Mouse (Mus musculus) heart, embryonic 11.5 days (tissue): ENCODE data around the gene Atxn10. TPM values are rescaled to one million over a fixed set of nuclear protein-coding genes. Genes with fewer than 3 reads are reported as not detected.

Experiments used
- ATAC-seq: fragments of 200-750 bp; cut with Nextera tagmentation; replicated peaks from 2 replicates; pipeline ENCODE4 v1.8.0; 2017; ENCODE audit warnings: moderate library complexity; ENCODE audit not compliant: insufficient number of reproducible peaks, low FRiP score, low TSS enrichment
- H3K27ac ChIP-seq: fragments of 300-500 bp; sonication (generic); 2 replicates; pipeline ENCODE4 v1.5.1; 2014; ENCODE audit warnings: mild to moderate bottlenecking, low read depth, low read length
- H3K27me3 ChIP-seq: fragments of 300-500 bp; sonication (generic); 2 replicates; pipeline ENCODE4 v1.6.1; 2014; ENCODE audit warnings: mild to moderate bottlenecking, low read length, mixed read lengths; ENCODE audit not compliant: control insufficient read depth, insufficient read depth
- H3K36me3 ChIP-seq: fragments of 300-500 bp; sonication (generic); 2 replicates; pipeline ENCODE4 v1.6.1; 2014; ENCODE audit warnings: mild to moderate bottlenecking, low read length, moderate library complexity, mixed read lengths; ENCODE audit not compliant: control insufficient read depth, insufficient read depth
- H3K4me1 ChIP-seq: fragments of 300-500 bp; sonication (generic); 2 replicates; pipeline ENCODE4 v1.6.1; 2014; ENCODE audit warnings: low read length; ENCODE audit not compliant: control insufficient read depth, insufficient read depth
- H3K4me2 ChIP-seq: fragments of 300-500 bp; sonication (generic); 2 replicates; pipeline ENCODE4 v1.6.1; 2014; ENCODE audit warnings: mild to moderate bottlenecking, moderate library complexity
- H3K4me3 ChIP-seq: fragments of 300-500 bp; sonication (generic); 2 replicates; pipeline ENCODE4 v1.5.1; 2014; ENCODE audit warnings: low read depth, low read length
- H3K9ac ChIP-seq: fragments of 300-500 bp; sonication (generic); 2 replicates; pipeline ENCODE4 v1.6.1; 2014; ENCODE audit warnings: mild to moderate bottlenecking, low read depth, low read length, moderate library complexity
- H3K9me3 ChIP-seq: fragments of 300-500 bp; sonication (generic); replicated peaks from 2 replicates; pipeline ENCODE4 v1.6.1; 2016; ENCODE audit warnings: low read length; ENCODE audit not compliant: control insufficient read depth
- WGBS: fragments of 180-500 bp; shearing (Covaris S2); extraction: QIAGEN DNeasy Blood & Tissue Kit; methylation state at CpG from one replicate; pipeline ENCODE4 v1.1.7; 2014; ENCODE audit not compliant: insufficient replicate concordance; 5-methylcytosine and 5-hydroxymethylcytosine counted together
- polyA plus RNA-seq: library from polyadenylated mRNA; unstranded; fragments of >200 nt; fragmentation: Nextera tagmentation; extraction: Ambion mirVana; gene quantifications from 2 replicates; pipeline ENCODE4 v1.2.1, GENCODE M21; 2014

The Atxn10 gene
- polyA plus RNA-seq, 1 experiment from 2014 or later: 257 TPM

DNA sequence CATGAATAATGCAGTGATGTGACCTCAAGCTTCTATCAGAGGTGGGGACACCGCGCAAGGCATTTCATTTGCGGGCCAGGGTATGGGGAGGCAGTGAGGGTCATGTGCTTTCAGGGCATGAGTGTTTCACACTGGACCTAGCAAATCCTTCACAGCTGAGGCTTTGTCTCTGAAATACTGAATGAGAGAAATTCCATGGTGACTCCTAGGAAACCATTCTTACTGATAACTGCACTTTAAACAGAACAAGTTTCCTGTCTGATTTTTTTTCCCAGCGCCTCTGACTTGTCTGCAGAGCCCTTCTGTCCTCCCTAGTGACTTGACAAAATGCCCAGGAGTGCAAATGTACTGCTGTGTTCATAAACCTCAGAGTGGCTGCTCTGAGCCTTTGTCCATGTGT, 125.5 kb downstream of the Atxn10 start:
- H3K36me3 ChIP-seq: peaks cover 19% of the 10 kb centered on the region

DNA sequence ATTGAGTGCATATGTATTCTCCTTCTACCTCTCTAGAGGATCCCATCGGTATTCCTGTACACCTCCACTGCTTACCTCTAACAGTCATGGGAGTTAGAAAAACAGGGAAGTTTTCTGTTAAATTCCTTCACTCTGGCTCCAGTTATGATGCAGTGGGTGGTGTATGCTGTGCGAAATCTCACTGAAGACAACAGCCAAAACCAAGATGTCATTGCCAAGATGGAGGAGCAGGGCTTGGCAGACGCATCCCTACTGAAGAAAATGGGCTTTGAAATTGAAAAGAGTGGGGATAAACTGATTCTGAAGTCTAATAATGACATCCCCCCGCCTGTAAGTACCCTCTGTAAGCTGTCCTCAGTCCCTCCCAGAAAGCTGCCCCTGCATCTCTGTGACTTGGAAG, 126.1 kb downstream of the Atxn10 start:
- Histone ChIP-seq H3K9me3 (no peaks in the 10 kb centered on the region), H3K4me1 (peaks cover 16% of the 10 kb centered on the region), H3K36me3 (peaks cover 21% of the 10 kb centered on the region), H3K4me3 (no peak overlapping the region), H3K9ac (no peak overlapping the region), H3K27me3 (peaks cover 6% of the 10 kb centered on the region; the same call in 1 of the 2 replicates), H3K27ac (no peak overlapping the region), H3K4me2 (no peak overlapping the region)
- 82% methylated on average over 4 of the region's 4 CpGs for WGBS
- no peak for ATAC-seq

More for the DNA sequence above, 125.5 kb downstream of the Atxn10 start:
- Histone ChIP-seq H3K4me2 (no peak overlapping the region), H3K27ac (no peak overlapping the region), H3K9ac (no peak overlapping the region), H3K4me1 (peaks cover 16% of the 10 kb centered on the region), H3K27me3 (peaks cover 6% of the 10 kb centered on the region; the same call in 1 of the 2 replicates), H3K4me3 (no peak overlapping the region), H3K9me3 (no peaks in the 10 kb centered on the region)
- ATAC-seq: no peak
- WGBS: 61% methylated on average over 4 of the region's 4 CpGs

DNA sequence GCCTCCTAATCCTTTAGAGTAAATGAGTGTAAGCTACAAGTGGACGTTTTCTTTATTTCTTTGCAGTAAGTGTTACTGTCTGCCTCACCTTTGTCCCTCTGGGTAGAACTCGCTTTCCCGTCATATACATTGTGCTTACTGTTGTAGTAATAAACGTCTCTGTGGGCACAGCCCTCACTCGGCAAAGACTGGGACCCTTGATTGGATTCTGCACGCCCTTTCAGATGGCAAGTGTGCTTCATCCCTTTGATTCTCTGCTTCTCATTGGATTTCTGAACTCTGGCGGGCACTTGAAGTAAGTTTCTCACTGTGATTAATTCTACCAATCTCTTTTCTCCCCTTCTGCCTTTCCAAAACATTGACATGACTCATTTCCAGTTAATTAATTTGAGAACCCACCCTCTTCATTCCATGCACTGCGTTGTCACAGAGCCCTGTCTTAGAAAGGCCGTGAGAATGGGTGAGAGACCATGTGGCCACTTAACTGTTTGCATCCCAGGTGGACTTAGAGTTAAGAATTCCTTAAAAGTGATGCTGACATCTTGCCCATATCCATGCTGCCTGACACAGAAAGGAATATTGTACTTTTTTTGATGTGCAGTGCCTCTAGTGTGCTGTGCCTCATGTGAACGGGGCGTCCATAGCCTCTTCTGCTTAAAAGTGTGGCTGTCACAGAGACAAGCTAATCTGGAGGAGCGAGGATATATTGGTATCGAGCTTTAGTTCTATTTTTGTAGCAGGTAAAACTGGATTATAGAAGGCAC, 127.2 kb downstream of the Atxn10 start:
- no peak for ATAC-seq
- H3K4me3 ChIP-seq: no peak overlapping the region
- H3K4me2 ChIP-seq: no peak overlapping the region
- no peak overlapping the region for H3K9ac ChIP-seq
- H3K9me3 ChIP-seq: no peaks in the 10 kb centered on the region
- H3K36me3 ChIP-seq: peaks cover 21% of the 10 kb centered on the region
- no peak overlapping the region for H3K27ac ChIP-seq
- H3K27me3 ChIP-seq: peaks cover 6% of the 10 kb centered on the region; the same call in 1 of the 2 replicates
- H3K4me1 ChIP-seq: peaks cover 16% of the 10 kb centered on the region
- 78% methylated on average over 13 of the region's 13 CpGs for WGBS

DNA sequence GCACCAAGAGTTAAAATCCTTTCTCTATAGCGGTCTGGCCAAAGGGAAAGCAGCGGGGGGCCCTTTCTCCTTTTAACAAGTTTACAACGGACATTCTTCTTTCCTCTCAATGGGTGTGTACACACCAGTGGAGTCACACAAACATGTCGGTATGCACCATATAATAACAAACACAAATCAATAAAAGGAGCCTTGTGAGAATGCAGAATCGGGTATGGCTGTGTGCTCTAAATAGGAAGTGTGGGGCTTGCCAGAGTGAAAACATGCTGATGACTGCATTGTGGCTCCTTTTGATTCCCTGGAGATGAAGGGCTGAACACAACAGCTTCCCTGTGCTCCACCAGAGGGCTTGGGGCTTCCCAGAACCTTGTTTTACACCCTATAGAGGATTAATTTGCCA, 128.1 kb downstream of the Atxn10 start:
- peaks cover 22% of the 10 kb centered on the region for H3K36me3 ChIP-seq
- no peaks in the 10 kb centered on the region for H3K9me3 ChIP-seq
- WGBS: 58% methylated on average over 5 of the region's 5 CpGs
- peaks cover 16% of the 10 kb centered on the region for H3K4me1 ChIP-seq
- no peak overlapping the region for H3K27ac ChIP-seq
- H3K4me2 ChIP-seq: no peak overlapping the region
- H3K9ac ChIP-seq: no peak overlapping the region
- ATAC-seq: no peak
- no peak overlapping the region for H3K4me3 ChIP-seq
- H3K27me3 ChIP-seq: peaks cover 5% of the 10 kb centered on the region; the same call in 1 of the 2 replicates

DNA sequence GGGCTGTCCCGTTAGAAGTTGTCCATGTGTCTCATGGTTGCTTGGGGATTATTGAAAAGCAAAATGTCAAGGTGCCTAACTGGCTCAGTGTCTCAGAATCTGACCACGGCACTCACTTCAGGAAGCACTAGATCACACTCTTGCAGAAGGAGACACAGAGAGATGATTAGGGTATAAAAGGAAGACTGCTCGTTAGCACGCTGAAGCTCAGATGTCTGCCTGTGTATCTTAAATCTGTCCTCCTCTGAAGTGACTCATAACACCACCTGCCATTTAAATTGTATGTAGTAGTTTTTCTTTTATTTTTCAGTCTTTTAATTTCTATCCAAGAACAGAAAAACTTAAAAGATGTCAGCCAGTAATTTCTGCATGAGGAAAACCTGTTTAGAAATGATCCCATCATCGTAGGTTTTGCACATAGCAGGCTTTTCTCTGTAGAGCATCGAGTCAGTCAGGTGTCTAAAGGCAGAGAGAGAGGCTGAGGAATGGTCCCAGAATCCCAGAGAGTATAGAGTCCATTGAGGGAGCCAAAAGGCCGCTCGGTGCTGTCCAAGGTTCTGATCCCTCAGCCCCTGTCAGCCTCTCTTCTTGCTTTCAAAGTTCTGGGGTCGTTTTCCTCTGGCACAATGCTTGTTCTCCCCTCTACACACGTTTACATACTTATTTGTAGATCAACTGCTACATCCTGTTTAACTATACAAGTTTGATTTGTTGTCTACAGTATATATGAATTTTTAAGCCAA, 128.9 kb downstream of the Atxn10 start:
- Histone ChIP-seq H3K4me3 (no peak overlapping the region), H3K9me3 (no peaks in the 10 kb centered on the region), H3K4me2 (no peak overlapping the region), H3K36me3 (peaks cover 24% of the 10 kb centered on the region), H3K9ac (no peak overlapping the region), H3K27ac (no peak overlapping the region), H3K27me3 (peaks cover 4% of the 10 kb centered on the region; the same call in 1 of the 2 replicates), H3K4me1 (peaks cover 16% of the 10 kb centered on the region)
- WGBS: 59% methylated on average over 10 of the region's 10 CpGs
- no peak for ATAC-seq

DNA sequence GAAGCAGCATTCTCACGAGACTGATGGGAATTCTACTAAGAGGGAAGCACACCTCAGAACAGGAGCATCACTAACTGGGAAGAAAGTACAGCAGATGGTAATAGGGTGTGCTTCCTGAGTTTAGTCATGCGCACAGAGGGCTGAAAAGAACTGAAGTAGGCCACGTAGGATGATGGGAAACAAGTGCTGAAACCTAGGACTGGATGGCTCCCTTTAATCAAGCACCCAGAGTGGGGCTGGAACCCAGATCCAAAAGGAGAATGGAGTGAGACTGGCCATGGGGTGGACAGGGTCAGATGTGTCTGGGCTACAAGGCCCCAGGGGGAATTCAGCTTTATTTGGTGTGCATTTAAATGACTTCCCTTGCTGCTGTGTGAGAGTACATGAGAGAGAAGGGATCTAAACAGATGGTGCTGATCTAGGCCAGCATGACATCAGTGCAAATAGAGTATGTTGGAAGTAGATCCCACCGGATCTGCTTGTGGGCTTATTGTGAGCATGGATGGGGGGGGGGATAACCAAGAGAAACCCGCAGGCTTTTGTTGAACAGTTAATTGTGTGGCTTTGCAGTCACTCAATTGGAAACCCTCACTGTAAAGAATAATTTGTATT, 130.5 kb downstream of the Atxn10 start:
- Histone ChIP-seq H3K4me3 (no peak overlapping the region), H3K9me3 (no peaks in the 10 kb centered on the region), H3K9ac (no peak overlapping the region), H3K36me3 (peaks cover 22% of the 10 kb centered on the region), H3K27me3 (peaks cover 4% of the 10 kb centered on the region; the same call in 1 of the 2 replicates), H3K27ac (no peak overlapping the region), H3K4me2 (no peak overlapping the region), H3K4me1 (peaks cover under 1% of the 10 kb centered on the region; the same call in 1 of the 2 replicates)
- WGBS: 88% methylated on average over 5 of the region's 5 CpGs
- ATAC-seq: no peak

DNA sequence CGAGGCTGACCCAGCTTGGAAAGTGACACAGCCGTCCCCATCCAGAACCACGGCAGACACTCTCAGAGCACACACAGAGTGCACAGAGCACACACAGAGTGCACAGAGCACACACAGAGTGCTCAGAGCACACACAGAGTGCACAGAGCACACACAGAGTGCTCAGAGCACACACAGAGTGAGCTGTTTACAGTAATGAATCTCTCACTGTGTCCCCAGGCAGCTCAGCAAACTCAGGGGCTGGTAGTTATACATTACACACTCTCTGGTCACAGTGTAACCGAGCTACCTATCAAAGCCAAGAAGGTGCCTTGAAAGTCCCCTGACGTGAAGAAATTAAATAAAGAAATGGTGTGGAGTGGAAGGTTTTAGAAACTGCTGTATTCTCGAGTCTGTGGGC, 133.4 kb downstream of the Atxn10 start:
- Histone ChIP-seq H3K36me3 (peaks cover 10% of the 10 kb centered on the region; the same call in 1 of the 2 replicates), H3K4me1 (no peaks in the 10 kb centered on the region), H3K9ac (no peak overlapping the region), H3K4me2 (no peak overlapping the region), H3K27me3 (no peaks in the 10 kb centered on the region), H3K9me3 (no peaks in the 10 kb centered on the region), H3K27ac (no peak overlapping the region), H3K4me3 (no peak overlapping the region)
- 83% methylated on average over 6 of the region's 6 CpGs for WGBS
- ATAC-seq: no peak

DNA sequence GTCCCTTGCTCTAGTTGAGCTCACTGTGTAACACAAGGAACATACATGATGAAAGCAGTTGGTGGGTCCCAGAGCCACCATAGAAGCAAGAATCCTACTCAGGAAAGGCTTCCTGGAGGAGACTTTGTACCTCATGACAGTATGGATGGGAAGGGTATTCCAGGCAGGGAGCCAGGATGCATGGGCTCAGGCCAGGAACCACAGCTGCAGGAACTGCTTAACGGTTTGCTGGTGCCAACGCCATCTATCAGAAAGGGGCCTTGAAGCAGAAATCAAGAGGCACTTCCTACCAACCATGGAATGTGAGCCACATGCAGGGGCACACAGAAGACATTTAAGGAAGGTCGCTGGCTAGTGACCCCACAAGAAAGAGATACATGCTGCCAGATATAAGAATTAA, 138.7 kb downstream of the Atxn10 start:
- H3K4me1 ChIP-seq: no peaks in the 10 kb centered on the region

More for the DNA sequence above, 138.7 kb downstream of the Atxn10 start:
- WGBS: 64% methylated on average over 3 of the region's 3 CpGs
- ATAC-seq: no peak
- Histone ChIP-seq H3K4me3 (no peak overlapping the region), H3K9me3 (no peaks in the 10 kb centered on the region), H3K9ac (no peak overlapping the region), H3K27me3 (peaks cover 2% of the 10 kb centered on the region; the same call in 1 of the 2 replicates), H3K4me2 (no peak overlapping the region), H3K27ac (no peak overlapping the region), H3K36me3 (no peaks in the 10 kb centered on the region)
